Mouse (Mus musculus) stomach, postnatal 0 days (tissue): ENCODE measurements around the gene Naa35.

ENCODE experiments used
- CTCF ChIP-seq: IDR thresholded peaks from 2 replicates; pipeline ENCODE4 v1.5.1; 2016; ENCODE audit warnings: antibody characterized with exemption, low read depth, mild to moderate bottlenecking, moderate library complexity
- EP300 ChIP-seq: optimal IDR thresholded peaks from 2 replicates; pipeline ENCODE3; 2016; ENCODE audit warnings: antibody characterized with exemption

DNA sequence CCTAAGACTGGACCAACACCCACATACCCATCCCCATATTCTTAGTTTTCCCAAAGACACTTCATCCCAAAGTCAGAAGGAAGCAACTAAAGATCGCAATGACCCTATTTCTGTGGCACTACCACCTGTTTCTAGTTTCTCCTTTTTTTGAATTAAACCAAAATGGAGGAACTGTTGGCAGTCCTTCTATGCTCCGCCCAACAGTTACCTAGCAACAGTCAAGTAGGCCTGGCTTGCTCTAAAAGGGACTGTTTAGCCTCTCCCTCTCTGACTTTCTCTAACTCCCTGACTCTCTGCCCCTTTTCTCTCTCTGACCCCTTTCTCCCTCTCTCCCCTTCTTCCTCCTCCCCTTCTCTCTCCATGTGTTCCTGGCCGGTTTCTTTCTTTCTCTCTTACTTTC is 100.2 kb downstream of the Naa35 start:
- no peak for TF ChIP-seq CTCF
- TF ChIP-seq EP300, result no peak
